Mouse (Mus musculus): ENCODE results near the gene Pakap.

The Pakap gene

DNA sequence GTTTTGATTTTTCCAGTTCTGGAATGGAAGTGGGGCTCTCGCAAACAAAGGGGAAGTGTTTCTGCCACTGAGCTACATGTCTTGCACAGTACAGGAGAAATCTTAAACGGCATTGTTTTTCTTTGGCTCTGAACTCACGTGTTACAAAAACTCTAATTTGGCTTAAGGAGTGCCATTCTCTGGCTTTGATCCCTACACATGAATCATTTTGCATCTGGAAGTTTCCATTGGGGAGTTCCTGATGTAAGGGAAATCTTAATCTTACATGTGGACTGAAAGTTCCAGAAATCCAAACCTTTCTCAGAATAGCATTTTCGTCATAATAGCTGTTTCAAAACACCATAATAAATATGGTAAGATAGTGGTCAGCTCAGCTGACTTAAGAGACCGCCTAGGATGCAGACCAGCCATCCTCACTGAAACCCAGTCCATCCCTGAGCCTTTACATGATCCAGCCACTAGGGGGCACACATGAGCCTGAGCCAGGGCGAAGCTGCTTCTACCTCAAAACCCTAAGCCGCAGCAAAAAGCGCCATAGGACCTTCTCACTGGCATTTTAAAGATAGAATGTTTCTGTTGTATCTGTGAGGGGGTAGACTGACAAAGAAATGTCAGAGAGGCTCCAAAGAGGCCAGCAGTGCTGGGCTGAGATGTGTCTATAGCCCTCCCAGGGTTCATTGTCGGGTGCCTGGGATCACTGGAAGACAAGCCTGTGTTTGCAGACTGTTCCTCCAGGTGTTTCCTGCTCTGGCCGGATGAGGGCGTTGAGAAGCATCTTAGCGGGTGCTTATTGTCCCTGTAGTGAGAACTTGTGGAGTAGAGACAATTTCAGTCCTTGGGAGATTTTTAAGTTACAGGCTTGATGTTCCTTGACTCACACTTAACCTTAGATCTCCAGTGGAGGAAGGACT, 105.3 kb downstream of the Pakap start:
- DNase-seq (ENCODE audit: low spot score in 2 of 2) = peak; percentile 64 to 88

DNA sequence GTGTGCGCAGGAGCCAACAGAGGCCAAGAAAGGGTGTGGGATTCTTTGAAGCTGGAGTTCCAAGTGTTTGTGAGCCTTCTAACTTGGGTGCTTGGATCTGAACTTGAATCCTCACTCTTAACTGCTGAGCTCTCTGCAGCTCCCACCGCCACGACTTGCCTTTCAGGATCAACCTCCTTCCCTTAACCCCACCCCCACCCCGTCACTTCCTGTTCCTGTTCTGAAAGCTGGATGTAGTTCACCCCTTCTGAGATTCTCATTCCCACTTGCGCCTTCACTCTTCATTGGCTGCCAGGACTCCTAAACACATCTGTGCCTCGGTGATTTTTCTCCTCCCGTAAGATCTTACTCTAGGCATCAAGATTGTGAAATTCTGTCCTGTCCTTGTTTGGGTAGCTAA, 106.4 kb downstream of the Pakap start:
- DNase-seq (ENCODE audit: low spot score in 2 of 2) = no peak

DNA sequence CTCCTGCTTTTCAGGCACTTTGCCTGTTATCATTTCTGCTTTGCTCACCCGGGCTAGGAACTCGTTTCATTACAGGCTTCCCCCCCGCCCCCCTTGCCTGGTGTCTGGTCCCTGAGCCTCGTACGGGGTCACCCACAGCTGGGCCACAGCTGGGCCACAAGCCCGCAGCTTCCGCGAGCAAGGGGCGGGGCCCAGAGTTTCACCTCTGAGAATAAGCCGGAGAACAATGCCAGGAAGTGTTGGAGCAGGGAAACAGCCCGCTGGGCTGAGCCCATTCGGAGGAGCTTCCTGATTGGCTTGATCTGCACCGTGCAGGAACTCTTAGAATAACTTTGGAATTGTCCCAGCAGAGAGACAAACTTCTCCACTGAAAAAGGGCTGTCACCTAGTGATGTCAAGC, 107.4 kb downstream of the Pakap start:
- DNase-seq (ENCODE audit: low spot score in 2 of 2) = peak; percentile 11 to 20

DNA sequence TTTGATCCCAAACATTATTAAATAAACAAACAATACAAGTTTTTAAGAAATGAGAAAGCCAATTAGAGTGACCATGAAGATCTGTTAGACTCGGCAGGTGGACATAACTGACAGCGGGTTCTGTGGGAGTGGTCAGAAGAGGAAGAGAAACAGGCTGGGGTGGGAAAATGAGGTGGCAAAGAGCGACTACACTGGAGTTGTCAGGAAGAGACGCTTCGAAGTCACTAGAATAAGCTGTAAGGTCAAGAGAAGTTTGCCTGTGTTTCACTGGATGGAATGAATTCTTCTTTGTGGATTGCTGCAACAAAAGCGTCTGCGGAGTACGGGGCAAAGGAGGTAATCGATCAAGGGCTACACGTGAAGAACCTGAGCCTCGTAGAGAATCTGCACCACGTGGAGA, 109.9 kb downstream of the Pakap start:
- no peak for DNase-seq (ENCODE audit: low spot score in 2 of 2)

DNA sequence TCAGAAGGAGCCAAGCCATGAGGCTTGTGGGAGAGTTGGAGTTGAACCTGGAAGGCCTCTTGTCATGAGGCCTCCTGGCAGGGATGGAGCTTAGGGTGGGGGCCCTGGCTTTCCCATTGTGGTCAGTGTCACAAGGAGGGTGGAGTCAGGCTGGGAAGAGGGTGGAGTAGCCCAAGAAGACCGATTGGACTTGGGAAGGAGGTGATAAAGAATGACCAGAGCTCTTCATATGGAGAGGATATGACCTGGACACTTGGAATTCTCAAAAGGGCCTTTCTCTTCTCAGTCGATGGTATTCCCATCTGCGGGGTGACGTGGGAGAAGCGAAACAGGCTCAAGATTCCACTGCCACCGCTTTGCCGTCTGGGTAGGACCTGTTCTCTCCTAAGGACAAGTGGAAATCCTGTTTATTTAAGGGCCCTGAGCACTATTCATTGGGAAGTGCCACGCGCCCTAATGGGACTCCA, 111.0 kb downstream of the Pakap start:
- DNase-seq (ENCODE audit: low spot score in 2 of 2) = no peak

DNA sequence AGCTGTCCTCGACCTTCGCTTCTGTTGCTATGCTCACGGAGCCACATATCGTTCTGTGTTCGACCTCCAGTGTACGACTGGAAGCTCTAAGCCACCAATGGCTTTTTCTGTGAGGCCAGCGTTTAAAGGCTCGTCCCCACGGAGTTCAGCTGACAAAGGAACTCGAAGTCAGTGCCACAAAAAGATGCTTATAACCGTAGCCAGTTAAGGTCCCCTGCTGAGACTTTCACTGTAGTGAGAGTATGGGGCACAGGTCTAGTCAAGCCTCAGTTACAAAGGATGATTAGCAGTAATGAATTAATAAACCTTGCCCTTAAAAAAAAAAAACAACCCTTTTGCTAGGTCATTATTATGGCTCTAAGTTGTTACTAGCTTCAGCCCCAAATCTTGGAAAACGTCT, 112.2 kb downstream of the Pakap start:
- no peak for DNase-seq (ENCODE audit: low spot score in 2 of 2)

DNA sequence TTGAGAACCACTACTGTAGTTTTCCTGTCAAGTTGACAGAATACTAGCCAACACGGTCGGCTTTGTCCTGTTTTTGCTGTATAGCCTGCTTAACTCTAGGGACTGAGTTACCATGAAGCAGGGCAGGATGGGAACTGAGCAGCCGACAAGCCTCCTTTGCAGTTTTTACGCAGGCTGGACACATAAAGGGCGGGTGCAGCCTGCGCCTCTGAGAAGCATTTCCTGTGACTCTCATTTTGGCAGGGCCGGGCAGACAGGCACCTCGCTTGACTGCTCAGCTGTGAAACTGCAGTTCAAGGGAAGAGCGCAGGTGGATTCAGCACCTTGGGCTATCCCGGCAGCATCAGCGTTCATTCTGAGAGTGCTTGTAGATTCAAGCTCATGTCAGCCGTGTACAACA, 113.5 kb downstream of the Pakap start:
- DNase-seq (ENCODE audit: low spot score in 2 of 2) = peak in 1 of 2 experiments; percentile 76

DNA sequence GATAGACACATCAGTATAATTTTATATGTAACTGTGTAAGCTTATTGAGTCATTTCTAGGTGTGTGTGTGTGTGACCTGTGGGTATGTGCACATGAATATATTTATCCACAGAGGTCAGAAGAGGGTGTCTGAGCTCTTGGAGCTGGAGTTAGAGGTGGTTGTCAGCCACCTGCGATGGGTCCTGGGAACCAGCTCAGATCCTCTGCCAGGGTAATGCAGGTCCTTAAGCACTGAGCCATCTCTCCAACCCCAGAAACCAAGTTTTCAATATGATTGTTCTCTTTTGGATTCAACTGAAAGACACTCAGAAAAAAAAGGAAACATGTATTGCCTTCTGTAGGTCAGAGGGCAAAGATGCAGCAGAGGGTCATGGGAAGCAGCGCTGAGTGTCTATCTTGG, 114.4 kb downstream of the Pakap start:
- DNase-seq (ENCODE audit: low spot score in 2 of 2) = no peak

DNA sequence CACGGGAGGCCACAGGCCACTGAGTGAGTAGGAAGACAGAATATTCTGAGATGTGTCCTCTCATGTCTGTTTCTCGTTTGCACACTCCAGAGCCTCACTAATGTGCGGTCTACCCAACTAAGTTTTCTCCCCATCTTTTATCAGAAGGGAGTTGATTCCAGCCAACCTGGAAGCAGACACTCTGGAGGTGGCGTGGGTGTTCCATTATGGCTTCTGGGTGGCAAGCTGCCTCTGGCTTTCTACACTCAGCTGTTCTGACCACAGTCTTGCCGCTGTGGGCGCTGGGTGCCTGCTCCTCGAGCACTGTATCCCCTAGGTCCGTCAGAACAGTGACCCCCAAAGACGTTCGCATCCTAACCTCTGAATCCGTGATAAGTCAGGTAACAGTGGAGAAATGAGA, 115.0 kb downstream of the Pakap start:
- no peak for DNase-seq (ENCODE audit: low spot score in 2 of 2)

DNA sequence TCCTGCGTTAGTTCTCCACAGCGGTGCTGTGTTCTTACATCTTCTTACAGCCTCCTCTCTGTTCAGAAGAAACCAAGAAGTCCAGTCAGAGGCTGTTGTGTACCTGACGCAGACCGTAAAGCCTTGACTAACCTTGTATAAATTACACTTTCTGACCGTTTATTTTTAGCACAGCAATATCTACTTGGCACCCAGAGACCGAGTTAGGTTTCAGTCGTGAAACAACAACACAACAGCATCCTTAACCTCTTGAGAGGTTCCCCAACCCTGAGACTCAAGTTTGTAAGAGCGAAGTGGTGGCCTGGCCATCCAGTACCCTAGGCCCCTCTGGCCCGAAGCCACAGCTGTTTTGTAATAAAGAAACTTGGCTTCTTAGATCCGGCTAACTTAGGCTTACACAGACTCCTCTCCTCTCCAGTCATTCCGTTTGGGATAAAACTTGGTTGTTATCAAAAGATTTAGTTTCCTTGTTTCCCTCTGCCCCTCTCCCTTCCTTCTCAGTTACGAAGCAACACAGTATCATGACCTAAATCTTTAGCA, 116.8 kb downstream of the Pakap start:
- DNase-seq (ENCODE audit: low spot score in 2 of 2) = no peak

DNA sequence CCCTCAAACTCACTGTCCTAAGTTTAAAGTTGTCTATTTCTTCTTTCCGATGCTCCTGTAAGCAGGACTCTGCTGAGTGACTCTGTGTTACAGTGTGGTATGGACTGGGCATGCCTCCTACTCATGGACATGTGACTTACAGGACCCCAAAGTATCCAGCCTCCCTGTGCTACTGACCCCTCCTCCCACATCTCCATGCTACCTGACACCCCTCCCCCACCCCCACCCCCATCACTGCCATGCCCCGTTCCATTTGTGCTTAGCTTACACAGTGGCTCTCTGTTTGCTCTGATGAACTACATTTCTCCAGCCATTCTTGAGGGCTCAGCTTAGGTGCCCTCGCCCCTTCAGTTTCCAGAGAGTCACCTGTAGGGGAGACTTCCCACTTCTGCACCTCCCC, 118.8 kb downstream of the Pakap start:
- no peak for DNase-seq (ENCODE audit: low spot score in 2 of 2)

DNA sequence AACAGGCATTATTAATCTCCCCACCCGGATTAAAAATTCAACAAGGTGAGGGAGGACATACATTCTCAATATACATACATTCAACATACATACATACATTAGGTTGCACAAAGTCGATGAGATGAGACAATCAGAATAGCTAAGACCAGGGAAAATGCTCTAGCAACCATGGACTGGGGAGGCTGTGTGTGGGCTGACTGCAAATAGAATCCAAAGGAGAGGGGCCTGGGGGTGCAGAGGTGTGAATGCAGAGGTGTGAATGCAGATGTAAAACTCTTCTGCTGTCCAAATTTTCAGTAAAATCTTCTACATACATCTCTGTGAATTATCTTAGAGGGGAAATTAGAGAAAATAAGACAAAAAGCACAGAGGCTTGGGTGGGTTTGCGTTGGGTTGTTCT, 119.6 kb downstream of the Pakap start:
- DNase-seq (ENCODE audit: low spot score in 2 of 2) = no peak

DNA sequence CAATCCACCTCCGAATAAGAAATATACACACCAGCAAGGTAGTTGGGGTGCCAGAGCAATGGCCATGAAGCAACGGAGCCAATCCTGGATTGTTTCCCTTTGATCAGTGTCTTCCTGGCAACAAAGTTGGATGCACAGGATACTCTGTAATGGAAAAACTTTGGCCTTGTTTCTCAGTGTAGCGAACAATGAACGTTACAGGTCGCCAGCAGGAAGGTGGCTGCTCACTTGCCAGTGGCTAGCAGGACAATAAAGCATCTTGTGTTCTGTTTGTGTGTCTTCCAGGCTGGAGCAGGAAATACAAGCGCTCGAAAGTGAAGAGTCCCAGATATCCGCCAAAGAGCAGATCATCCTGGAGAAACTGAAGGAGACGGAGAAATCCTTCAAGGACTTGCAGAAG, 120.2 kb downstream of the Pakap start:
- DNase-seq (ENCODE audit: low spot score in 2 of 2) = no peak

DNA sequence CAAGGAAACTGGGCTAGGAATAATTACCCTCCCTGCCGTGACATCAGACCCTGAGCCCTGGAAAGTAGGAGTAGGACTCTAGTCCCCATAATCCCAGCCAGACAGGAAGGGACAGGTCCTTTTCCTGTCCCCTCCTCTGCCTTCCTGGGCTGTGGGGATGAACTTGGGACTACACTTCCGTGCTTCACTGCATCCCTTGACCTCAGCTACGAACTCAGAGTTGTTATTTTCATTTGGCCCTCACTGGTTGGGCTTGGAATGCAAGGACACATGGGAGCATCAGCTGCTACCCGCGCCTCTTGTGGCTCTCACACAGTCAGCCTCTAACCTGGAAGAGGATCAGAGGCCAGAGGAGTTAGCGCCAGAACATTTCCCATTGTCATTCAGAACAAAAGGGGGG, 122.0 kb downstream of the Pakap start:
- no peak for DNase-seq (ENCODE audit: low spot score in 2 of 2)

DNA sequence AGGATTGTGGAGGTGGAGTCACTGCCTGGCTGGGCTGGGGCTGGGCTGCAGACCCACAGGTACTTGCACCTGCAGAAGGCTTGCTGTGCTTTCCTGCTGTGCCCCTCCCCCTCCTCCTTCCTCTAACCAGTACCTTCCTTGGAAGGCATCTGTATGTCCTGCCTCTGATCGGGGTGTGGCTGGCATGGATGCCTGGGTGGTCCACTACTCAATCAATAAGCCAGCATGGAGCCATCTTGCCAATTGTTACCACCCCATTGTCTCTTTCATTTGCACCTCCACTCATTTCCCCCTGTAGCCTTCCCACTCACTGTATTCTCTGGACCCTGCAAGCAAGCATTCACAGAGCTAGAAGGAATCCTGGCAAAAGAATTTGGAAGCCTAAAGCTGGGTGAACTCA, 122.8 kb downstream of the Pakap start:
- DNase-seq (ENCODE audit: low spot score in 2 of 2) = no peak

DNA sequence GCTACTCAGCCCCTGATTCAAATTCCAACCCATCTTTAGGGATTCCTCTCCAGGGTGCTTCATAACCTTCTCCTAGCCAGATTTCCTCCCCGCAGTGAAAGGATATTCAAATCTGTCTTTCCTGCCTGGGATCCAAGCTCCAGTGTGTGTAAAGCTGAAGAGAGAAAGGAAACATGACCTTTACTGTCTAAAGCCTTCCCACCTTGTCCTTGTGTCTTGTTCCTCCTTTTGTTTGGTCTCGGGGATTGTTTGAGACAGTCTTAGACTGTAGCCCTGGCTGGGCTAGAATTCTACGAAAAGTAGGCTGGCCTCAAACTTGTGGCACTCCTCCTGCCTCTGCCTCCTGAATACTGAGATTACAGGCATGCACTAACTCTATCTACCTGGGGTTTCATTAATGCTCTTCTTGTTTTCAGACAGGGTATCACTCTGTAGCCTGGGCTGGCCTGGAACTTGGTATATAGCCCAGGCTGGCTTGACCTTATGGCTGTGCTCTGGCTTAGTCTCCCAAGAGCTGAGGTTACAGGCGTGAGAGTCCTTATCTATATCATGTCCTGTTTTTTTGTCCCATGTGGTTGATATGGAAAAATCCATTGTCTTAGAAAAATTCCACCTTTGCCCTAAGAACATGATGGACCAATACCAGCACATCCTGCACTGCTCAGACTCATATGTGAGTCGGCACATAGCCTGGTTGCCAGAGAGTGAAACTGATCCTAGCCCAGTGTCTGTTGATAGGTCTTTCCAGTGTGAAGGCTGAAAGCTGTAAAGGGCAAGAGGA, 126.6 kb downstream of the Pakap start:
- DNase-seq (ENCODE audit: low spot score in 2 of 2) = no peak

DNA sequence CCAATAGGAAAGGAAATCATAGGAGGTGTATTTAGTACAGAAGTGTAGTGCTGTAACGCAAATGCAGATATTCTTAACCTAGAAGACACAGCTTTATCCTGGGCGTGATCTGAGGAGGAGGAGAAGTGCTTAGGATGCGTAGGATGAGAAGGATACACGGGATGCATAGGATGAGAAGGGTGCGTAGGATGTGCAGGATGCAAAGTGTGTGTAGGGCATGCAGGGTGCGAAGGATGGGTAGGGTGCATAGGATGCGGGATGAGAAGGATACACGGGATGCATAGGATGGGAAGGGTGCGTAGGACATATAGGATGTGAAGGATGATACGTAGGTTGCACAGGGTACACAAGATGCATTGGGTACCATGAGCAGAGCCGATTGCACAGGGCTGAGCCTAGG, 129.0 kb downstream of the Pakap start:
- DNase-seq (ENCODE audit: low spot score in 2 of 2) = no peak

DNA sequence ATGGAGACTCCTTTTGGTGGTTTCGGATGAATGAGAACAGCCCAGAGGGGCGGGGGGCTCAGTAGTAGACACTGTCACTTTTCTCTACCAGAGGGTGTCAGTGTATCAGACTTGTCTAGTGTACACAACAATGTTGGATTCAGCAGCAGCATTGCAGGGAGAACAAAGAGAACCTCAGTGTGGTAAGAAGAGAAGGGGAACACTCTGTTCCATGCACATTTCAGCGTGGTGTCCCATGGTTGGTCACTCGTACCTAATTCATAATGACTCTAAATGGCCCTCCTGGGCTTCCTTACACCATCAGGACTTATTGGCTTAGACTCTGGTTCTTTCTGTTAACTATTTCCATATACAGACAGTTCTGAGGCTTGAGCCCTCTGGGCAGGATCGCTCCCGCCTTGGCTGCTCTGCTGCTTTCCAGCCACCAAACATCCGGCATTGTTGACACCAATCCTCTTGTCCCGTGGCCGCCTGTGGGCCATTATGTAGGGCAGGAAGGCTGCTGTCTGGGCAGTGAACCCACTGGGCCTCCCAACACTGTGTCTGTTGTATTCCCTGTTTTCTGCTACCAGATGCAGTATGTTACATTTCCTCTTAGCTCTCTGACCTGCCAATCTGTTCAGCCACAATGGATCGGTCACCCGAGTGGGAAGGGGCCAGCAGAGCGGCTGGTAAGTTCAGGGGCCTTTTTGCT, 130.1 kb downstream of the Pakap start:
- no peak for DNase-seq (ENCODE audit: low spot score in 2 of 2)

DNA sequence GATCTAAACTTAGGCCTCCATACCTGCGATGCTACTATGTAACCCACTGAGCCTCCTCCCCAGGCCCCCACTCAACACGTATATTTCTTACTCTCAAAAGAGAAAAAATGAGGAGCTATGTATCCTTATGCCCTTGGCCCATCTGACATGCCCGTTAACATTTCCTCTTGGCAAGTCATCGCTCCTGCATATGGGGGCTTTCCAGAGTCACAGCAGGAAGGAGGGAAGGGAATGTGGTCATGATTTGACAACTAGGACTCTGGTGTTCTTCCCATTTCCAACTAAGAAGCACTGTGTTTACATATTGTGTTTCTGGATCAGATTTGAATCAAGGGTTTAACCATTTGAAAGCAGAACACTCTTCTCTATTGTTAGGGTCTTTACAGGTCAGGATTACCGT, 133.6 kb downstream of the Pakap start:
- DNase-seq (ENCODE audit: low spot score in 2 of 2) = no peak

DNA sequence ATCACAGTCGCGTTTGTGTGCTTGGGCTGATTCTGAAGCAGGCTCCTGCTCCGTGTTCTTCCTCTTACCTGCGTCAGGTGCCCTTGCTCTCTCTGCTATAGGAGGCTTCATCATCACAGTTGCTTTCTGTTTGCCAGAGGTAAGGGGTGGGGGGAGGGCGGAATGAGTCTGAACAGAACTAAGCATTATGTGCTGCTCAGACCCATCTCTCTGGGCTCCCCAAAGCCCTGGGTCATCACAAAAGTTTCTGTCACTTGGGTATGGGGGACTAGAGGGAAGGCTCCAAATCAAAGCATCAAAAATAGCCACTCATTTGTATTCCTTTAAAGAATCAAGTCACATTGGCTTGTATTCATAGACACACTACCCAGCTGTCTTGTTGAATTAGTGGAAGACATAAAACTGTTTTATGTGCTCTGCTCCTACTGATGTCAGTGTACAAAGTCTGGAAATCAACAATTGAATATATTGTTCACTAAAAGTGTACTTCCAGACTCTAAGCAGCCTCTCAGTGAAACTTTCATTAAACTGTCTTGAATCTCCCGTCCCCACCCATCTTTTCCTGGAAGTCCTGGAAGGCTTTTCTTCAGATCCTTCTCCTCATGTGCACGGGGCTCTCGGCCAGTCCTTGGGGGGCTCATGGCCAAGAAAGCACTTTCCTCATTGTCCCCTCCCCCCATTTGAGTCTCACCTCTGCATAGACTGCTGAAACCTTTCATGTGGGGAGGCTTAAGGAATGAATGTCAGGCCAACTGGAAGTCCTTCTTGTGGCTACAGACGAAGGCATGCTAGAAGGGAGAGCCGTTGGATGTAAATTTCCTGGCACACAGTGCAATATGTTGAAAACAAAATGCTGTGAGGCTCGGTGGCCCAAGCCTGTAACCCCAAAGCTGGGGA, 135.8 kb downstream of the Pakap start:
- DNase-seq (ENCODE audit: low spot score in 2 of 2) = no peak

DNA sequence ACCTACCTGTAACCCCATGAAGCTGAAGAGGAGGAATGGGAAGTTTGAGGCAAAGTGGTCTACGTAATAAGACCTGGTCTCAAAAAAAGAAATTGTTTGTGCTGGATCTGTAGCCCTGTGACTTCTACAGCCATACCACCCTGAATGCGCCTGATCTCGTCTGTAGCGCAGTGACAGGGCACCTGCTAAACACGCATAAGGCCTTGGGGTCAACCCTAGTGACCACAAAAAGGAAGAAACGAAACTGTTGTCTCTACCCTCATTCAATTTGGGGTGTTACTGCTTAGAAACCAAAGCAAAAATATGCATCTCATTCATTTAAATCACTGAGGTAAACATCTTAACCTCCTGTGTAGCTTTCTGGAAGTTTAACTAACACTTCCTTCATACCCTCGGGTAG, 136.6 kb downstream of the Pakap start:
- DNase-seq (ENCODE audit: low spot score in 2 of 2) = peak in 1 of 2 experiments; percentile 49

Measured in natural killer cell, adult 2 months (primary cell).